Mouse (Mus musculus) heart, adult 11 months (tissue): ENCODE measurements around the gene H2-M3.
"Not testable (repeated sequence)": the region's sequence is repeated elsewhere in the genome, so short reads cannot be mapped to it uniquely, and the experiment has no call there.

Source experiments
- DNase-seq: peaks from one replicate; pipeline ENCODE4 v3.0.0; 2022

The H2-M3 gene

DNA sequence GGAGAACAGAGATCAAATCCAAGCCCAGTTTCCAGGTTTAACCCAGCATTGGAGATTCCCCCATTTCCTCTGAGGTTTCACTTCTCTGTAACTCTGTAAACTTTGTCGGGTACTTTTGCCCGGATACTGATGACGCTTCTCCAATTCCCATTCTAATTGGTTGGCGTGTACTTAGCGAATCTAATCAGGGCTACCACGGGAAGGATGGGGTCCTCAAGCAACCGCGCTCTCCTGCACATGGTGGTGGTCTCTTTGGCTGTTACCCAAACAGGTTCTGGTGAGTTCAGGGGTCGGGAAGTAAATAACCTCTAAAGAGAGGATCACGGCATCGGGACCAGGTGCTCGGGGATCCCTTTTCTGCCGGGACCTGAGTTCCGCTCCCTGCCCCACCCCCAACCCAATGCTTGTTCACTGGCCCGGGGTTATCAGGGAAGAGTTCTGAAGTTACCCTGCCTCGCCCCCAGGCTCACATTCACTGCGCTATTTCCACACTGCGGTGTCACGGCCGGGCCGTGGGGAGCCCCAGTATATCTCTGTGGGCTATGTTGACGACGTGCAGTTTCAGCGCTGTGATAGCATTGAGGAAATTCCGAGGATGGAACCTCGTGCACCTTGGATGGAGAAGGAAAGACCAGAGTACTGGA lies at the start of gene H2-M3:
TSS of gene H2-M3 (plus strand) at position 163 of the 644 bp plus-strand sequence.
- DNase-seq, result peak; percentile 99

DNA sequence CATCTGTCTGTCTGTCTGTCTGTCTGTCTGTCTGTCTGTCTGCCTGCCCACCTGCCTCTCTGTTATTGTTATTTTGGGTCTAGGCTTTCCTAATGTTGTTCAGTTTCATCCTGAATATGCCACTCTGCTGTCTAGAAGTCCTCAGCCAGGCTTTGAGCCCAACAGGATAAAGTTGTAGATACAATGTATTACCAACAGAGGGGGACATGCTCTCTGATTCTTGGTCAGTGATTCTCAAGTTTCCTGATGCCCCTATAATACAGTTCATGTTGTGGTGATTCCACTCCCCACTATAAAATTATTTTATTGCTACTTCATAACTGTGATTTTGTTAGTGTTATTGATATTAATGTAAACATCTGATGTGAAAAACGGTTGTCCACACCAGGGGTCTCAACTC lies 48.1 kb upstream of the H2-M3 start:
- no peak for DNase-seq

DNA sequence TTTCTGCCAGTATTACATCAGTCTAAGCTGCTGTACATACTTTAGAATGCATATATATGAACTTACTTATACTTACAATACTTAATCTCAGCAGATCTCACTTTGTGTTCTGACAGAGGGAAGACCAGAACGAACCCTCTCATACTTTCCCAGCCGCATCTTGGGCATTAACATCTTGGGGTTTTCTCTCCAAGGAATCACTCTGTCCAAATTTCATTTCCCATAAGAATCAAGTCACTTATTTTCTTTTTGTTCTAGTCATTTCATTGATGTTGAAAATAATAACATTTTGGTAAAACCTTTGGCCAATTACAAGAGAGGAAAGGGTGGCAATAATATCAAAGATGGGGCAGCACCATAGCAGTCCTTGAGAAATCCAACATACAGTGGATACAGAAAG lies 32.8 kb upstream of the H2-M3 start, which contains the start of gene Olfr97:
TSS of gene Olfr97 (minus strand) at position 101 of the 400 bp plus-strand sequence.
- not testable (repeated sequence) for DNase-seq

DNA sequence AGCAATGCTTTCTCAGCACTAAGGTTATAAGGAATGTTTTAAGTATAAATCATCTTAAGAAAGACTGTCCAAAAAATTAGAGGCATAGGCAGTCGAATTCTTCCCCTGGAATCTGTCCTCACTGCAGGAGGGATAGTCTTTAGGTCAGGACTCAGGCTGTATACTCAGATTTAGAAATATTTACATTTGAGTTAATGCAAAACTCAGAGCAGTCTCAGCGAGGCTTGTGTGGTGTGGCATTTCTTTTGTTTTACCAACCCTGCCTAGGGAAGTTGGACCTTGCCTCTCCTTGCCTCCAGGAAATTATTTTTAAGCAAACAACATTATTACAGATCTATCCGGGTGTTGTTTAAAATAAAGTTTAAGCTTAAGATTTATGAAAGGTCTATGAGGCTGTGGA lies 27.8 kb upstream of the H2-M3 start:
- no peak for DNase-seq

DNA sequence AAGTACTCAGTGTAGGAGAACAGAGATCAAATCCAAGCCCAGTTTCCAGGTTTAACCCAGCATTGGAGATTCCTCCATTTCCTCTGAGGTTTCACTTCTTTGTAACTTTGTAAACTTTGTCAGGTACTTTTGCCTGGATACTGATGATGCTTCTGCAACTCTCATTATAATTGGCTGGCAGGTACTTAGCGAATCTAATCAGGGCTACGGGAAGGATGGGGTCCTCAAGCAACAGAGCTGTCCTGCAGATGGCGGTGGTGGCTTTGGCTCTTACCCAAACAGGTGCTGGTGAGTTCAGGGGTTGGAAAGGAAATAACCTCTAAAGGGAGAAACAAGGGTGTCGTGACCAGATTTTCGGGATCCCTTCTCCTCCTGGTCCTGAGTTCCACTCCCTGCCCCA lies 23.3 kb upstream of the H2-M3 start:
- peak; percentile 94 for DNase-seq

DNA sequence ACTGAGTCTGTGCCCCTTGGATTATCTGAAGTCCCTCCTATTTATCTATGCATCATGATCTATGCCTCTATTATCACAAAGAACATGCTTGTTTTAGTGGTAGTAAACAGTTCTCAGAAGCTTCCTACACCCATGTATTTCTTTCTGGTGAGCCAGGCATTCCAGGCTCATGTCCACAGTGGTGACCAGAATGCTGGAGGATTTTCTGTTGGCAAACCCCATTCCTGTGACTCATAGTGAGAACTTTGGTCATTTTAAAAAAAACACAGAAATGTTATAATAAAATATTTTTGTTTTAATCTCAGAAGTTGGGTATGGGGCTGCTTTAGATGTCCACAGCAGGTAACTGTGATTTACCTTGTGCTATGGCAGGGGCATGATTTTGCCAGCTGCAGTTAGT lies 20.6 kb upstream of the H2-M3 start:
- no peak for DNase-seq

DNA sequence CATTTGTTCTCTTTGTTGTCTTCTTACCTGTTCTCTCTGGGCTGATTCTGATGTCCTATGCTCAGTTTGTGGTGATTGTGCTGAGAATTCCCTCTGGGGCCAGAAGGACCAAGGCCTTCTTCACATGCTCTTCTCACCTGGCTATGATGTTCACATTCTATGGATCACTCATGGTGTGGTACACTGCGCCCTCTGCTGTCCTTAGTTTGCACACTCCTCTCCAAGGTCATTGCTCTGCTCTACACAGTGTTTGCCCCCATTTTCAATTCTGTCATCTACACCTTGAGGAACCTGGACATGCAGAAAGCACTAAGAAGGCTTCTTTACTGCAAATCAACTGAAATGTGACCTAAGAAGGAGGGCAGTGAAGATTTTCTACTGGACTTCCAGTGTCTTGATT lies 19.5 kb upstream of the H2-M3 start:
- no peak for DNase-seq

DNA sequence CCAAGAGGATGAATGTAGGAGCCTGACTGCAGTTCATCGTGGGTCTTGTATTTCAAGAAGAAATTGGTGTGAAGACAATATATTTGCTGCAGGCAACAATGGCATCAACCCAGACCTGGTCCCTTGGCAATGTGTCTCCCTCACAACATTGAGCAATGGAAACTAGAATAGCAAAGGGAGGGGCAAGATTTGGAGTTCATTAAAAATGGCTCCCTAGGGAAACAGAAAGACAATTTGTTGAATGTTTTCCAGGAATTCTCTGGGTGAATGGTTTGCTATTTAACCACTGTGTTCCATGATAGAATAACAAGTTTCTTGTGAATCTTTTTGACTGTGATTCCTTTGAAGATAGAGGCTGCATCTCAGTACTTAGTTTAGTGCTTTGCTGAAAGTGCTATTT lies 6.4 kb upstream of the H2-M3 start, which contains the start of gene Olfr98:
TSS of gene Olfr98 (minus strand) at position 124 of the 400 bp plus-strand sequence.
- DNase-seq, result no peak

DNA sequence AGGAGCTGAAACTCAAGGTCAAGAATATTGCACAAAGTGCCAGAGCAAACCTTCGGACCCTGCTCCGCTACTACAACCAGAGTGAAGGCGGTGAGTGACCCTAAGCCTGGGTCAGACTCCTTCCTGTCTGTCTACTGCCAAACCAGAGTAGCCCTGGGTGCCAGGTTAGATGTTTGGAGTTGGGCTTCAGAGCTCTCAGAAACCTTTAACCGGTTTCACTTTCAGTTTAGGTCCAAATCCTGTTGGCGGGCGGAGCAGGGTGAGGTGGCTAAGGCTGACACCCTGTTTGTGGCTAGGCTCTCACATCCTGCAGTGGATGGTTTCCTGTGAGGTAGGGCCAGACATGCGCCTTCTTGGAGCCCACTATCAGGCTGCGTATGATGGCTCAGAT lies 677 bp downstream of the H2-M3 start:
- DNase-seq, result peak; percentile 98

DNA sequence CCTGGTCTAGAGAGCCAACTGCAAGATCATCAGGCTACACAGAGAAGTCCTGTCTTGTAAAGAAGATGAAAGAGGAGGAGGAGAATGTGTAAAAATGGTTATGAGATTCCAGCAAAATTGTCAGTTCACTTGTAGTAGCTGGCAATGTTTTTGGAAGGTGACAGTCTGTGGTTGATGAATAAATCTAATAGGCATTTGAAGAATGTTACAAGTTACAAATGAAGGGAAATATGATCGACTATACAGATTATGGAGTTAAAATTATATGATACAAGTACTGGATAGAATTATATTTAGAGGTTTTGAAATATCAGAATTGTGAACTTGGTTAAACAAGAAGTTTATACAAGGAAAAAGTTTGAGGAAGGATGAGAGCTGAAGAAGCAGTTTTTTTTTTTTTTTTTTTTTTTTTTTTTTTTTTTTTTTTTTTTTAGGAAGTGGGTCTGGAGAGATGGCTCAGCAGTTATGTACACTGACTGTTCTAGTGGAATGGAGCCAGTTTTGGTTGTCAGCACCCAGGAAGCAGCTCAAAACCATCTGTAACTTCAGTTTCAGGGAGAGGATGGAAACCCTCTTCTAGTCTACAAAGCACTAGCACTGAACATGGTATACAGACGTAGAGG lies 5.7 kb downstream of the H2-M3 start:
- no peak for DNase-seq

DNA sequence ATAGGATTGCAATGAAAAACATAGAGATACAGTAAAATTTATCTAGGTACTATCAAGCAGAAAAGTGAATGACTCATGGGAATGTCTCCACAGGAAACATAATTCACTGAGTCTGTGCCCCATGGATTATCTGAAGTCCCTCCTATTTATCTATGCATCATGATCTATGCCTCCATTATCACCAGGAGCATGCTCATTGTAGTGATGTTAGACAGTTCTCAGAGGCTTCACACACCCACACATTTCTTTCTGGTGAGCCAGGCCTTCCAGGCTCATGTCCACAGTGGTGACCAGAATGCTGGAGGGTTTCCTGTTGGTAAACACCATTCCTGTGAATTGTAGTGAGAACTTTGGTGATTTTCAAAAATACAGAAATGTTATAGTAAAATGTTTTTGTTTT lies 6.6 kb downstream of the H2-M3 start:
- no peak for DNase-seq

DNA sequence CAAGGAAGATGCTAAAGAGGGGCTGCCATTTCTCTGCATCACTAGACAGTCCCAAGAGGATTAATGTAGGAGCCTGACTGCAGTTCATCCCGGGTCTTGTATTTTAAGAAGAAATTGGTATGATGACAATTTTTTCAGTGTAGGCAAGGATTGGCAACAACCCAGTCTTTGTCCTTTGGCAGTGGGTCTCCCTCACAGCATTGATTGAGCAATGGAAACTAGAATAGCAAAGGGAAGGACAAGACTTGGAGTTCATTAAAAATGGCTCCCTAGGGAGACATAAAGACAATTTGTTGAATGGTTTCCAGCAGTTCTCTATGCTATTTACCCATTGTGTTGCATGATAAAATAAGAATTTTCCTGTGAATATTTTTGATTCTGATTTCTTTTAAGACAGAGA lies 10.3 kb downstream of the H2-M3 start:
- DNase-seq, result no peak

DNA sequence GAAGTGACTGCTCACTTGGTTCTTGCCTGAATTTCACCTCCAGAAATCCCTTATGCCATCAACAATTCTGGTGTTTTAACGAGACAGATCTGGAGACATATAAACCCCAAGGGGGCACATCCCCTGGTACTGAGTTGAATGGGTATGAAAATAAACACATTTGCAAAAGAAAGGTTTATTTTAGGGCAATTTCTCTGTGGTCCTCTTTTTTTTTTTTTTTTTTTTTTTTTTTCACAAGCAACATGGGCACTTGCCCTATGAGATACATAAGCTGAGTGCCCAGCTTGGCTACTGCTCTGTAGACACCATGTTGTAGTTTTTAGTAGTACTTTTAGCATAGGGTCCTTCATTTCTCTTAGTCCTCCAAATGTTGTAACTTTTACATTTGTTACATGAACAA lies 13.3 kb downstream of the H2-M3 start, which contains the start of gene Olfr99:
TSS of gene Olfr99 (minus strand) at position 101 of the 400 bp plus-strand sequence.
- no peak for DNase-seq

DNA sequence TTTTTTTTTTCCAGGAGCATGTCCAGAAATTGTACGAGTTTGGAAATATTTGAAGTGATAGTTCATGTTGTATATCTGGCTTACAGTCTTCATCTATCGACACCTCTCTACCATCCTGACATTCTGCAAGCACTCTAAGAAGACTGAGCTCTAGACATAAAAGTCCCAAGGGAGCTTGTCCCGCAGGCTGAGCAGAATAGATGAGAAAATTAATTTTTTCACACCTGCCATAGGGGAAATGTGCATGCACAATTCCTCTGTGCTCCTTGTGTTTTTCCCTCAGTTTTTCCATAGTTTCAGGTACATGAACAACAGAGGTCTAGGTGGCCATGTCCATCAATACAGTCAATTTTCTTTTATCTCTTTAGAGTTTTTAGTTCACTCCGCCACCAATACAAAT lies 34.2 kb downstream of the H2-M3 start, which contains the start of gene Olfr101:
TSS of gene Olfr101 (minus strand) at position 101 of the 400 bp plus-strand sequence.
- peak; percentile 40 for DNase-seq

DNA sequence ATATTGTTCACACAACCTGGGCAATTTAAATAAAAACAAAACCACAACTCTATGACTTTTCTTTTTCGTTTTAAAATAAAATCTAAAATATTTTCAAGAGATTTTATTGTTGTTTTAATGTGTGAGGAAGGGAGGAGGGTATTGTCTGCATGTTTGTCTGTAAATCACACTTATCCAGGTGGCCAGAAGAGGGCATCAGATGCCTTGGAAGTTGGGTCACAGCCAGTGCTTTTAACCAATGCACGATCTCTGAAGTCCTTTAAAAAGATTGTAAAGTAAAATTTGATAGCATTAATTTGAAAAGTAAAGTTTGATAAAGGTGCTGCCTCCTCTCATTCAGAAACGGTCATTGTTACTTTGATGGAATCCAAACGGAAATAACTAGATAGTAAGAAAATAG lies 38.5 kb downstream of the H2-M3 start:
- DNase-seq, result no peak

DNA sequence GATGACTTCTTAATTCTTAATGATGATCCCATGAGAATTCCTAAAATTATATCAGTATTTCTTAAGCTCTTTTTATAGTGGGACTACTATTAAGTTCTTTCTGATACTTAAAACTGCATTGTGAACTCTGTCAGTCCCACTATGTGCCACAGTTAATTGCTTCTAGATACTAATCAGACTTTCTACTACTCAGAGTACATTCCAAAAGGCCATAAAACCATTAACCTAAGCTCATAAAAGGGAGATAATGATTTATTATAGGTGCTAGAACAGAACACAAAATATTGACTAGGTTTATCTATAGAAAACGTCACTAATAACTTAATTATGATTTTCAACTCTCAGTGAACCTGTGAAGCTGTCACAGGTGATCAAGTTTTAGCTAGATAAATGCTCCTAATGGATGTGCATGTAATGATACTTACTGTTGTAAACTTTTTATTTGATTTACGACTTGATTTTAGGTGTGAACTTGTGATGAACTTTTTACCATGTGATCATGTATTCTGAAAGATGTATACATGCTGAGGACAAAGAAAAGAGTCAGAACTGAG lies 40.2 kb downstream of the H2-M3 start:
- no peak for DNase-seq

DNA sequence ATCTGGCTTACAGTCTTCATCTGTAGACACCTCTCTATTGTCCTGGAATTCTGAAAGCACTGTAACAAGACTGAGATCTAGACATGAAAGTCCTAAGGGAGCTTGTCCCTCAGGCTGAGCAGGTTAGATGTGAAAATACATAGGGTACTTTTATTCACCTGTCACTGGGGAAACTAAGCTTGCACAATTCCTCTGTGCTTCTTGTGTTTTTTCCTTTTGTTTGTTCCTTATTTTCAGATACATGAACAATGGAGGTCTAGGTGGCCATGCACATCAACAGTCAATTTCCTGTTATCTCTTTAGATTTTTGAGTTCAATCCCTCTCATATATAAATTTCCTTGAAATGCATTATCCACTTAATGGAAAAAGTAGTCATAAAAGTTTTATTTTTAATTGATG lies 46.9 kb downstream of the H2-M3 start, which contains the start of gene Olfr102:
TSS of gene Olfr102 (minus strand) at position 101 of the 400 bp plus-strand sequence.
- no peak for DNase-seq
